Mouse (Mus musculus): ENCODE measurements around the gene Mbtd1. TPM values are rescaled to one million over a fixed set of nuclear protein-coding genes. Genes with fewer than 3 reads are reported as not detected.
A peak's percentile ranks its signal among the peaks of the same experiment; 100 is the strongest.

Gene Mbtd1
- total RNA-seq (2021): 1 to 10 TPM; 8.0 to 9.9 TPM
- long read RNA-seq, experiment 1: 0 reads
- long read RNA-seq, experiment 2, partial matches to known transcripts: 0 of 1 reads
- long read RNA-seq, experiment 2, other reads (novel, unspliced or antisense): 1 of 1 reads

- Histone ChIP-seq H3K4me3 (peak within 1 kb of the TSS; percentile 92), H3K27ac (peak within 1 kb of the TSS; percentile 99)
- intact Hi-C loops (cut with DNase I): no loop called here
- peak; percentile 99 for DNase-seq
- TF ChIP-seq CTCF (IDR thresholded peaks at IDR 0.05): no peak
Measured at GRCm38 (mm10) chr11:93885572-93886410, at the start of gene Mbtd1, which contains the start of gene Utp18. TSS of gene Mbtd1 (plus strand) at chr11:93885852. TSS of gene Utp18 (minus strand) at chr11:93885766.

GRCm38 (mm10) chr11:93847342-93847741 is 38.3 kb upstream of the Mbtd1 start:
- TF ChIP-seq CTCF (IDR thresholded peaks at IDR 0.05): no peak
- intact Hi-C loops (cut with DNase I): no loop called here
- Histone ChIP-seq H3K27ac (no peak overlapping the region), H3K4me3 (no peak overlapping the region)
- DNase-seq: no peak

- intact Hi-C loops (cut with DNase I): no loop called here
- no peak overlapping the region for H3K4me3 ChIP-seq
- DNase-seq: no peak
- TF ChIP-seq CTCF (IDR thresholded peaks at IDR 0.05): no peak
- no peak overlapping the region for H3K27ac ChIP-seq
Measured at GRCm38 (mm10) chr11:93852546-93852945, 33.1 kb upstream of the Mbtd1 start.

- intact Hi-C loops (cut with DNase I): no loop called here
- TF ChIP-seq CTCF (IDR thresholded peaks at IDR 0.05): peak; percentile 90
- peak; percentile 70 for DNase-seq
- H3K27ac ChIP-seq: no peak overlapping the region
- no peak overlapping the region for H3K4me3 ChIP-seq
Measured at GRCm38 (mm10) chr11:93856284-93856955, 29.2 kb upstream of the Mbtd1 start.

- DNase-seq: no peak
- Histone ChIP-seq H3K27ac (no peak overlapping the region), H3K4me3 (no peak overlapping the region)
- TF ChIP-seq CTCF (IDR thresholded peaks at IDR 0.05): no peak
- intact Hi-C loops (cut with DNase I): no loop called here
Measured at GRCm38 (mm10) chr11:93860540-93861172, 25.0 kb upstream of the Mbtd1 start.

- TF ChIP-seq CTCF (IDR thresholded peaks at IDR 0.05): no peak
- no peak for DNase-seq
- no peak overlapping the region for H3K27ac ChIP-seq
- intact Hi-C loops (cut with DNase I): no loop called here
- no peak overlapping the region for H3K4me3 ChIP-seq
Measured at GRCm38 (mm10) chr11:93861193-93861592, 24.5 kb upstream of the Mbtd1 start.

GRCm38 (mm10) chr11:93862045-93862623 is 23.5 kb upstream of the Mbtd1 start:
- DNase-seq: no peak
- Histone ChIP-seq H3K27ac (no peak overlapping the region), H3K4me3 (no peak overlapping the region)
- no peak for TF ChIP-seq CTCF (IDR thresholded peaks at IDR 0.05)
- intact Hi-C loops (cut with DNase I): no loop called here

GRCm38 (mm10) chr11:93862638-93863037 is 23.0 kb upstream of the Mbtd1 start:
- no peak overlapping the region for H3K4me3 ChIP-seq
- DNase-seq: no peak
- H3K27ac ChIP-seq: no peak overlapping the region
- no peak for TF ChIP-seq CTCF (IDR thresholded peaks at IDR 0.05)
- intact Hi-C loops (cut with DNase I): no loop called here

GRCm38 (mm10) chr11:93884068-93884467 is 1.6 kb upstream of the Mbtd1 start:
- TF ChIP-seq CTCF (IDR thresholded peaks at IDR 0.05): no peak
- intact Hi-C loops (cut with DNase I): no loop called here

GRCm38 (mm10) chr11:93884901-93885571 is 616 bp upstream of the Mbtd1 start:
- H3K4me3 ChIP-seq: peak overlapping the region; percentile 92
- peak; percentile 19; the same call in 1 of the 2 replicates for TF ChIP-seq CTCF (IDR thresholded peaks at IDR 0.05)
- intact Hi-C loops (cut with DNase I): no loop called here
- peak; percentile 77 for DNase-seq
- peak overlapping the region; percentile 99 for H3K27ac ChIP-seq

More at GRCm38 (mm10) chr11:93884068-93884467, 1.6 kb upstream of the Mbtd1 start:
- Histone ChIP-seq H3K27ac (peak overlapping the region; percentile 99; the same call in 1 of the 2 replicates), H3K4me3 (peak overlapping the region; percentile 92; the same call in 1 of the 2 replicates)
- no peak for DNase-seq

GRCm38 (mm10) chr11:93886411-93887079 is 893 bp downstream of the Mbtd1 start:
- TF ChIP-seq CTCF (IDR thresholded peaks at IDR 0.05): no peak
- peak overlapping the region; percentile 99 for H3K27ac ChIP-seq
- intact Hi-C loops (cut with DNase I): no loop called here
- DNase-seq: peak; percentile 31
- peak overlapping the region; percentile 92 for H3K4me3 ChIP-seq
